Mouse (Mus musculus): ENCODE results near the gene Sap25.

GRCm38 (mm10) chr5:137647827-137648601 is 6.9 kb downstream of the Sap25 start:
- no peak for TF ChIP-seq HCFC1 (IDR thresholded peaks at IDR 0.05; ENCODE audit: borderline replicate concordance, insufficient read depth, low read length)
- TF ChIP-seq CHD2 (IDR thresholded peaks at IDR 0.05; ENCODE audit: low read depth, low read length), result no peak
